Mouse (Mus musculus) intestine, embryonic 14.5 days (tissue): ENCODE results near the gene E2f4. TPM values are rescaled to one million over a fixed set of nuclear protein-coding genes. Genes with fewer than 3 reads are reported as not detected.

Experiments used
- ATAC-seq: fragments of 200-750 bp; cut with Nextera tagmentation; replicated peaks from 2 replicates; pipeline ENCODE4 v1.8.0; 2017; ENCODE audit warnings: low read depth, moderate number of reproducible peaks, moderate TSS enrichment, moderate library complexity; ENCODE audit not compliant: low FRiP score, low TSS enrichment
- DNase-seq: peaks from one replicate; pipeline ENCODE4 v3.0.0-alpha.2; 2018; ENCODE audit warnings: low spot score
- H3K27ac ChIP-seq: fragments of 300-500 bp; sonication (generic); 2 replicates; pipeline ENCODE4 v1.5.1; 2014; ENCODE audit warnings: low read depth, mild to moderate bottlenecking, control low read depth
- H3K27me3 ChIP-seq: fragments of 300-500 bp; sonication (generic); replicated peaks from 2 replicates; pipeline ENCODE4 v1.6.1; 2014; ENCODE audit warnings: low read length, control low read depth; ENCODE audit not compliant: control insufficient read depth, insufficient read depth
- H3K36me3 ChIP-seq: fragments of 300-500 bp; sonication (generic); 2 replicates; pipeline ENCODE4 v1.6.1; 2014; ENCODE audit warnings: low read length, control low read depth; ENCODE audit not compliant: control insufficient read depth, insufficient read depth
- H3K4me1 ChIP-seq: fragments of 300-500 bp; sonication (generic); replicated peaks from 2 replicates; pipeline ENCODE4 v1.6.1; 2014; ENCODE audit warnings: low read length, control low read depth, mixed read lengths; ENCODE audit not compliant: control insufficient read depth, insufficient read depth
- H3K4me2 ChIP-seq: fragments of 300-500 bp; sonication (generic); 2 replicates; pipeline ENCODE4 v1.6.1; 2014; ENCODE audit warnings: low read length
- H3K4me3 ChIP-seq: fragments of 300-500 bp; sonication (generic); 2 replicates; pipeline ENCODE4 v1.5.1; 2014; ENCODE audit warnings: low read depth, low read length, control low read depth, mixed read lengths
- H3K9ac ChIP-seq: fragments of 300-500 bp; sonication (generic); 2 replicates; pipeline ENCODE4 v1.6.1; 2014; ENCODE audit warnings: mild to moderate bottlenecking, low read length
- H3K9me3 ChIP-seq: fragments of 300-500 bp; sonication (generic); 2 replicates; pipeline ENCODE4 v1.6.1; 2016; ENCODE audit warnings: low read length, control low read depth; ENCODE audit not compliant: control insufficient read depth
- WGBS: fragments of 180-500 bp; shearing (Covaris S2); extraction: QIAGEN DNeasy Blood & Tissue Kit; methylation state at CpG from one replicate; pipeline ENCODE4 v1.1.7; 2014; 5-methylcytosine and 5-hydroxymethylcytosine counted together
- polyA plus RNA-seq: library from polyadenylated mRNA; unstranded; fragments of >200 nt; fragmentation: Nextera tagmentation; extraction: Ambion mirVana; gene quantifications from 2 replicates; pipeline ENCODE4 v1.2.1, GENCODE M21; 2014

Gene E2f4
- polyA plus RNA-seq, 1 experiment from 2014 or later, result 114 TPM

DNA sequence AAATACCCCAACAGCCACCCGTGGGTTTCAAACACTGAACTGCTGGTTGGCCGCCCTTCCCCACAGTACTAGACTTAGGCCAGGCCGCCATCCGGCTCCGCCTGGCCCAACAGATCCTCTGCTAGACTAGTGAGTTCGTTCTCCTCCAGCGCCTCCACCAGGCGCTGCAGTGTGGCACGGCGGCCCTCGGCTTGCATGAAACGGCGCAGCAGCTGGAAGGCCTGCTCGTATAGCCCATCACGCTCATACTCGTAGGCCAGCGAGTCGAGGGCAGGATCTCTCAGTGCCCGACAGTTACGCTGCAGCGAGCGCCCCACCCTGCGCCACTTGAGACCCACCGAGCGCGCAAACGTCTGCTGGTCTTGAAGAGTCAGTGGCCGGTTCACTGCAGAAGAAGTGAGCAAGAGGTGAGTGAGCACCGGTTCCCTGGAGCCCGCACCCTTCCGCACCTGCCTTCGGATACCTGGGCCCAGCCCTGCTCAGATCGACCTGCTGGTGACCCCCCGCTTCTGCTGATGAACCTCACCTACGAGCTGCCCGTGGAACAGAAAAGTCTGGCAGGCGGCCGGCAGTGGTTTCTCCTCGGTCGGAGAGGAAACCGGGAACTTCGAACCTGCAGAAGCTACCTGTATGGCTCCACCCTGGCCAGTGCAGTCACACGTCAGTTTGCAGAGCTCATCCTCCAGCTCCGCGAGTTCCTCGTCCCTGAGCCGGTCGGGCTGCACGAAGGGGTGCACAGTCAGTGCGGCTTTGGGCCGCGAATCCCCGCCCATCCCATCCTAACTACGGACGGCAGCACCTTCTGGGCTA is 38.3 kb upstream of the E2f4 start:
- peak; percentile 73 for DNase-seq
- peaks cover 50% of the 10 kb centered on the region for H3K27me3 ChIP-seq

DNA sequence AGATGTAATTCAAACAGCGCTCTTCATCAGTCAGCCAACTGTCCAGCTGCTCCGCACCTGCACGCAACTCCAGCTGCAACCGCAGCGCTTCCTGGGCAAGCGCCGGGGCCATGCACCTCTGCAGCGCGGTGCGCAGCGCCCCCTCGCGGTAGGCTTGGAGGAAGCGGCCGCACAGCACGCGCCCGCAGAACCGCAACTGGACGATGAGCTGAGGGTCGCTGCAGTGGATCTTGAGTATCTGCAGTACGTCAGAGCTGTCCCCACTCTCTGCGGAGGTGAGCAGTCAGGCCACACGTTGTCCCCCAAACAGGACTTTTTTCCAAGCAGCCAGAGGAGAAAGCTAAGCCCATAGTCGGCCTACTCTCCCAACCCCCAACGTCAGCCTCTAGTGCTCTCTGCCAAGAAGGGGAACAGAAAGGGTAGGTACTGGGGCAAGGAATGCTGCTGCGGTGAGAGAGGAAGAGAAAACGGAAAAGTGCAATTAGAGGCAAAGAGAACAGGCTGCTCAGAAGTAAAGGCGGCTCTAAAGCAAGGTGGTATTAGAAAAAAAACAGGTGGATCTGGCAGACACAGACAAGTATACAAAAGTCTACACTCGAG is 37.6 kb upstream of the E2f4 start:
- WGBS, result 4% methylated on average over 30 of the region's 30 CpGs
- Histone ChIP-seq H3K36me3 (no peaks in the 10 kb centered on the region), H3K27me3 (peaks cover 52% of the 10 kb centered on the region), H3K9ac (0 out of 2 replicates have a peak overlapping the region, but pooled peaks have one; percentile 20), H3K9me3 (no peaks in the 10 kb centered on the region), H3K4me1 (peaks cover 20% of the 10 kb centered on the region), H3K27ac (no peak overlapping the region), H3K4me2 (peak overlapping the region; percentile 66), H3K4me3 (peak overlapping the region; percentile 35)
- ATAC-seq, result peak; percentile 42; the same call in 1 of the 2 replicates
- peak; percentile 93 for DNase-seq

More for the DNA sequence above, 38.3 kb upstream of the E2f4 start:
- Histone ChIP-seq H3K4me1 (peaks cover 20% of the 10 kb centered on the region), H3K9ac (peak overlapping the region; percentile 13; the same call in 1 of the 2 replicates), H3K36me3 (no peaks in the 10 kb centered on the region), H3K27ac (no peak overlapping the region), H3K4me3 (peak overlapping the region; percentile 35), H3K9me3 (no peaks in the 10 kb centered on the region), H3K4me2 (peak overlapping the region; percentile 66)
- 6% methylated on average over 55 of the region's 55 CpGs for WGBS
- ATAC-seq, result 0 out of 2 replicates have a peak, but pooled peaks have one; percentile 0

DNA sequence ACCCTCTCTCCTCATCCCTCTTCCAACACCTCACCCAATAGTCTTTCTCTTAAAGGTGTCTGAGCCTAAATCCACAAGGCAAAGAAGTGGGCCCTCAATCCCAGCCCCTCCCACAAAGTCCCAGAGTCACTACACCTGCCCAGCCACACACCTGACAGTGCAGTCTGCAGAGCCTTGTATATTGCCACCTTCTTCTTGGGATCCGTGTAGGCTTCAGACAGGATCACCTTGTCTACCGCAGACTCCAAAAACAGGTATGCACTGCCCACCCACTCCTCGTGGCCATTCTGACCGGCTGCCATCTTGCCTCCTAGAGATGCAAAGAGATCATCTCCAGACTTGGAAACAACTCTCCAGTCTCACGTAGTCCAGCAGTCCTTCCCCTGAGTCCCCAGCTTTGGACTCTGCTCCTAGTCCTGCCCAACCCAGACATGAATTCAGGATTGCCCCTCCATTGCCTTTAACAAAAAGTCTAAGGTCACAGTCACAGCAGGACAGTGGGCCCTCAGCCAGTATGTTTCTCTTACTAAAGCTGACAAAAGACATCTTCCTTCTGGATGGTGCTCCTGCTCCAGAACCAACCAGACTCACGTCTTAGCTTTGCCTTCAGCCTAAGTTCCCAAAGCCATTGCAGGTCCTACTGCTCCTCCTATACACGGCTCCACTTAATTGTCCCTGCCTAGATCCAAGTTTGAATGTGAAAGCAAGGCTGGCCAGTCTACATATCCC is 36.9 kb upstream of the E2f4 start:
- WGBS, result 78% methylated on average over 7 of the region's 7 CpGs
- no peak for DNase-seq
- no peaks in the 10 kb centered on the region for H3K9me3 ChIP-seq
- no peak for ATAC-seq
- H3K27ac ChIP-seq, result no peak overlapping the region
- peaks cover 20% of the 10 kb centered on the region for H3K4me1 ChIP-seq
- H3K36me3 ChIP-seq, result no peaks in the 10 kb centered on the region
- H3K4me3 ChIP-seq, result no peak overlapping the region
- no peak overlapping the region for H3K9ac ChIP-seq
- peaks cover 54% of the 10 kb centered on the region for H3K27me3 ChIP-seq
- H3K4me2 ChIP-seq, result no peak overlapping the region

DNA sequence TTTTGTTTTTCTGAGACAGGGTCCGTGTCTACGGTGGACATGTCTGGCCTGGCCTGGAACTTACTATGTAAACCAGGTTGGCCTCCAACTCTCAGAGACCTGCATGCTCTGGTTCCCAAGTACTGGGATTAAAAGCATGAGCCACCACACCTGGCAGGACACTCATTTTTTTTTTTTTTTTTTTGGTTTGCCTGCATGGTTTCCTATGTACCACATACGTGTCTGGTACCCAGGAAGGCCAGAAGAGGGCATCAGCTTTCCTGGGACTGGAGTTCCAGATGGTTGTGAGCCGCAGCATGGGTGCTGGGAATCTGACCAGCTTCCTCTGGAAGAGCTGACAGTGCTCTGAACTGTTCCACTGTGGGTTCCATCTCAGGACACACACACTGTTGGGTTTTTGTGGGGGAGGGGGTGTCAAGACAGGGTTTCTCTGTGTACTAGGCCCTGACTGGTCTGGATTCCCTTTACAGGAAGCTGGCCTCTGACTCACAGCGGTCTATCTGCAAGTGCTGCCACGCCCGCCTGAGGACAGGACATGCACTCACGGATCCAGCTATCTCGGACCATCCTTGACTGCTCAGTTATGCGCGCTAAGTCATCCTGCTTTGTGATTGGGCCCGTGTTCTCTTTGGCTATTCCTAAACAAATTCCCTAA is 36.0 kb upstream of the E2f4 start:
- Histone ChIP-seq H3K27me3 (peaks cover 58% of the 10 kb centered on the region), H3K4me2 (no peak overlapping the region), H3K9ac (no peak overlapping the region), H3K9me3 (no peaks in the 10 kb centered on the region), H3K27ac (no peak overlapping the region), H3K4me1 (peaks cover 20% of the 10 kb centered on the region), H3K36me3 (no peaks in the 10 kb centered on the region), H3K4me3 (no peak overlapping the region)
- DNase-seq (no peak), ATAC-seq (no peak)
- 83% methylated on average over 12 of the region's 12 CpGs for WGBS

DNA sequence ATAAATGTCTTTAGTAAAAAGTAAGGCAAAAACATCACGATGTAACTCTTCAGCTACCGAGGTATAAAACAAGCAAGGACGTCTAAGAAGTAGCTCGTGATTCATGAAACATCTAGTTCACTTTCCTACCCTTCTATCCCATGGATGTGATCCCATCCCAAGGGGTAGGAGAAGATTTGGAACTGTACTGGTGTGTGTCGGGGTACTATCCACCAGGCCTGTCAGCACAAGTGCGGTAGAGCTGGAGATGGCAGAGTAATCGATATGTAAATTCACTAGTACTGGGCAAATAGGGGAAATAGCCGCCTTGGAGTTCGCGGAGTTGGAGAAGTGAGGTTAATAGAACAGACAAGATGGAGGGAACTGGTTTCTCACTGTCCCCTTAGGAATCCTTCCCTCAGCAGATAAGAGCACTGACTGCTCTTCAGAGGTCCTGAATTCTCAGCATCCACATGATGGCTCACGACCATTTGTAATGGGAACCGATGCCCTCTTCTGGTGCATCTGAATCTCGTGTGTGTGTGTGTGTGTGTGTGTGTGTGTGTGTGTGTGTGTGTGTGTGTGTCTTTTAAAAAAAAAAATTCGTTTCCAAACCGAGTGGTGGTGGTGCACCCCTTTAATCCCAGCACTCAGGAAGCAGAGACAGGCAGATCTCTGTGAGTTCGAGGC is 34.1 kb upstream of the E2f4 start:
- Histone ChIP-seq H3K27ac (no peak overlapping the region), H3K9ac (no peak overlapping the region), H3K4me2 (peak overlapping the region; percentile 79), H3K36me3 (no peaks in the 10 kb centered on the region), H3K9me3 (no peaks in the 10 kb centered on the region), H3K27me3 (peaks cover 69% of the 10 kb centered on the region), H3K4me1 (peaks cover 20% of the 10 kb centered on the region), H3K4me3 (0 out of 2 replicates have a peak overlapping the region, but pooled peaks have one; percentile 71)
- no peak for DNase-seq
- 46% methylated on average over 16 of the region's 16 CpGs for WGBS
- no peak for ATAC-seq

DNA sequence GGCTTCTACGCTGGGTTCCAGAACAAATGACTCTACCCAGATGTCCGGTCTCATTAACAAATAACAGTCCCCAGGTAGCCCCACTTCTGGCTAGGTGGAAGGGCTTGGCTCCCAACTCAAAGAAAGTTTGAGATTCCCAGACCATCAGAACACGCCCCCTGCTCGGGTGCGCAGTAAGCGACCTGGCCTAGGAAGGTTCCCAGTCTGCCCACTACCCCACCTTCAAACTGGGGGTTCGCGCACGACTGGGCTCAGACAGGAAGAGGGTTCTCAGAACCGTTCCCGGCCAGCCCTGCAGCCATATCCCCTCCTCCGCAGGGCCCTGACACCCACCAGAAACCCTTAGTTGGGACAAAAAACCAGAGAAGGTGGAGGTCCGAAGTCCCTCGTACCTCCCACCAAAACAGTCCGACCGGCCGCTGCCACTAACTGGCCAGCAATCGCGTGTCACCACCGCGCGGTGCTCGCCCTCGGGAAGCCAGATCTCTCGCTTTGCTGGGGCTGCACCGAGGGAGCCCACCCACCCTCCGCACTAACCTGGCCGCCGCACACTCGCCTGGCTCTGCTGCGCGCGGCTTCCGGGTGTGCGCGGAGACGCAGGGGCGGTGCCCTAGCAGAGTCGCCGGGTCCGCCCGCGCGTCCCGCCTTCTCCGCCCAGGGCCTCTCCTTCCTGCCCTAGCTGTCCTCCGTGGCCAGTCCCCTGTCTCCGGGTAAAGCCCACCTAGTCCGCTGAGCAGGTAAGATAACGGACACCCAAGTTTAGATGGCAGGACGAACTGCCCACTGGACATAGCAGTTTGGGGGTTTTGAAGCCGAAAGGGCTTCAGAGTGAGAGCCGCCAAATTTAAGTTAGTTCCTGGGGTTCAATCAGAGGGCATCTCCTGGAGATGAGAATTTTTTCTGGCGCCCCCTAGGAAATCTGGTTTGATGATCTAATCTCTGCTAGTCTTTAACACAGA is 33.2 kb upstream of the E2f4 start, which contains the start of the genes Tradd and Fbxl8:
Gene Tradd, minus strand, starts transcription at position 586 of the 959 bp plus-strand sequence.
Gene Fbxl8, plus strand, starts transcription at position 625 of the 959 bp plus-strand sequence.
- Histone ChIP-seq H3K27ac (no peak within 1 kb of the TSS), H3K4me2 (peak within 1 kb of the TSS; percentile 79), H3K9ac (peak within 1 kb of the TSS; percentile 51), H3K4me3 (peak within 1 kb of the TSS; percentile 71), H3K36me3 (no peaks in the 10 kb centered on the region), H3K9me3 (no peaks in the 10 kb centered on the region), H3K27me3 (peaks cover 69% of the 10 kb centered on the region), H3K4me1 (peaks cover 23% of the 10 kb centered on the region)
- DNase-seq (peak; percentile 83), ATAC-seq (peak; percentile 69)
- under 1% methylated on average over 54 of the region's 54 CpGs for WGBS

DNA sequence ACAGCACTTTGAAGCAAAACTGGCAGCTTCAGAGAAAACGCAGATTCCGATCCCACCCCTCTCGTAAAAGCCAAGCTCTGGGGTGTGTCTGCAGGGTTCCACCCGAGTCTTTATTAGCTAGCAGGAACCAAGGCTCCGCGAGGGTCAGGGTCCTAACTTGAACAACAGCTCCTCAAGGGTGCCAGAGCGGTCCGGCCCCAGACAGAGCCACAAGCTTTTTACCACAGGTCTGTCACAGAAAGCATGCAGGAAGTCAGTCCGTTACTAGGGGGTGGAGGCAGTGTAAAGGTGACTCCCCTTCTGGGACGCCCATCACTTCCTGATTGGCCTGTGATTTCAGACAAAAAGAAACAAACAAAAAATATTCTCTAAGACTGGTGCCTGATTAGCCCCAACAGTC is 32.3 kb upstream of the E2f4 start:
- DNase-seq (no peak), ATAC-seq (no peak)
- peaks cover 69% of the 10 kb centered on the region for H3K27me3 ChIP-seq
- H3K9ac ChIP-seq, result peak overlapping the region; percentile 51; the same call in 1 of the 2 replicates
- H3K36me3 ChIP-seq, result no peaks in the 10 kb centered on the region
- H3K4me1 ChIP-seq, result peaks cover 23% of the 10 kb centered on the region
- peak overlapping the region; percentile 71 for H3K4me3 ChIP-seq
- no peaks in the 10 kb centered on the region for H3K9me3 ChIP-seq
- no peak overlapping the region for H3K27ac ChIP-seq
- WGBS, result 9% methylated on average over 10 of the region's 10 CpGs
- peak overlapping the region; percentile 79 for H3K4me2 ChIP-seq
